Mouse (Mus musculus): ENCODE measurements around the gene Map2k6. TPM values are rescaled to one million over a fixed set of nuclear protein-coding genes. Genes with fewer than 3 reads are reported as not detected.

The Map2k6 gene
- total and polyA plus RNA-seq, 2 experiments from 2014 or later: 21.3 to 25.5 TPM

DNA sequence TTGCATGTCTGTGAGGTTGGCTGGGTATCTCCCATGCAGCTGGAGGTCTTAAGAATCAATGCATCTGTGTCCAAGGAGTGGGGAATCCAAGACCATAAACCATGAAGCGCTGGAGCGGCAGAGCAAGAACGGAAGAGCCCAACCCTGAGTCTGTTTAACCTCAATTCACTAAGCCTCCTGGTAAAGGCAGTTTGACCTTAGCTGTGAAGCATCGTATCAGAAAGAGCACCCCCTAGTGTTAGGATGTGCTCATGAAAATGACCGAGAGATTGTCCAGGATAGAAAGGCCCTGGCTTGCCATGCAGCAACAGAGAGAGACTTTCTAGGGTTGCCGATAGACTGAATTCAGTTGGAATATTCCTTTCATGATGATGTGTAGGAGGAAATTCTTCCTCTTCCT lies 84.2 kb downstream of the Map2k6 start:
- no peak overlapping the region for H3K4me2 ChIP-seq (ENCODE audit: low read depth)
- H3K9me3 ChIP-seq (ENCODE audit: low read length): no peaks in the 10 kb centered on the region
- no peak overlapping the region for H3K4me3 ChIP-seq (ENCODE audit: low read depth, low read length)
- H3K4me1 ChIP-seq (ENCODE audit: insufficient read depth): peaks cover 16% of the 10 kb centered on the region
- H3K27ac ChIP-seq (ENCODE audit: low read depth, low read length): no peak overlapping the region
- no peaks in the 10 kb centered on the region for H3K27me3 ChIP-seq (ENCODE audit: insufficient read depth, low read length)
- ATAC-seq (no peak), DNase-seq (peak; percentile 43)
- WGBS: 42% methylated on average over 6 of the region's 6 CpGs
- no peak overlapping the region for H3K9ac ChIP-seq
- no peaks in the 10 kb centered on the region; the same call in 1 of the 2 replicates for H3K36me3 ChIP-seq (ENCODE audit: insufficient read depth)
- peak; percentile 66 for TF ChIP-seq CTCF (IDR thresholded peaks at IDR 0.05; ENCODE audit: low read depth)

DNA sequence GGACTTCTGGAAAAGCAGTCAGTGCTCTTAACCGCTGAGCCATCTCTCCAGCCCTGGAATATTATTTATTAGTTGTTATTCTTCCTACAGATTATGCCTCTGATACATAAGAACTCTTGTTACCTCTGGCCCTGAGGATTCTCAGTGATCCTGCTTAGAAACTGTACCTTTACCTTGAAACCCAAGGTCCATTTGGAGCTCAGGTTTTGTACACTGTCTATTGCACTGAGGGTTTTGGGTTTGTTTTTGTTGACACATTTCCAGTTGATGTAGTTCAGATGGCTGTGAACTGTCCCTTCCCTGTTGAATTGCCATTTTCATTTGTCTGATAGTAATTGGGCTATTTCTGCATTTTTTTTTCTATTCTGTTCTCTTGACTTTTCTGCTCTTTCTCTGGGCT lies 85.5 kb downstream of the Map2k6 start:
- DNase-seq: no peak
- Histone ChIP-seq H3K36me3 (ENCODE audit: insufficient read depth) (no peaks in the 10 kb centered on the region; the same call in 1 of the 2 replicates), H3K9me3 (ENCODE audit: low read length) (no peaks in the 10 kb centered on the region), H3K4me3 (ENCODE audit: low read depth, low read length) (no peak overlapping the region), H3K27me3 (ENCODE audit: insufficient read depth, low read length) (no peaks in the 10 kb centered on the region), H3K27ac (ENCODE audit: low read depth, low read length) (no peak overlapping the region), H3K9ac (no peak overlapping the region), H3K4me1 (ENCODE audit: insufficient read depth) (peaks cover 14% of the 10 kb centered on the region), H3K4me2 (ENCODE audit: low read depth) (no peak overlapping the region)
- no peak for TF ChIP-seq CTCF (IDR thresholded peaks at IDR 0.05; ENCODE audit: low read depth)
- 100% methylated on average over 1 of the region's 1 CpGs for WGBS
- ATAC-seq: no peak

DNA sequence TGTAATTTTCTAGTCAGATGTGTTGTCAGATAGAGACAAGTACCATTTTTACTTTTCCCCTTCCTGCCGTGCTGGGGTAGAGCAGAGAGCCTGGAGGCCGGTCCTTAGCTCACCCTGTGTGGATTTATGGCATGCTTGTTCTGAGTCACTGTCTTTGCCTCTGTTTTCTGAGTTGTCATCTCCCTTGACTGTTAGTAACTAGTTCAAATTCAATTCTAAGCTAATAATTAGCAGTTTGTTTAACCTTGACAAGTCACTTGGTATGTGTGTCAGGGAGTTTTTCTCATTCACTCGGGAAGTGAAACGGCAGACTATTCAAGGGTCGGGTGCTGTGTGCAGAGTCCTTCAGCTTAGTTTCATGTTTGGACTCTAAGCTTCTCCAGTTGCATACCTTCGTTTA lies 86.2 kb downstream of the Map2k6 start:
- Histone ChIP-seq H3K9ac (no peak overlapping the region), H3K27me3 (ENCODE audit: insufficient read depth, low read length) (no peaks in the 10 kb centered on the region), H3K36me3 (ENCODE audit: insufficient read depth) (no peaks in the 10 kb centered on the region; the same call in 1 of the 2 replicates), H3K4me3 (ENCODE audit: low read depth, low read length) (no peak overlapping the region), H3K4me1 (ENCODE audit: insufficient read depth) (peaks cover 8% of the 10 kb centered on the region), H3K27ac (ENCODE audit: low read depth, low read length) (no peak overlapping the region), H3K4me2 (ENCODE audit: low read depth) (no peak overlapping the region), H3K9me3 (ENCODE audit: low read length) (no peaks in the 10 kb centered on the region)
- no peak for TF ChIP-seq CTCF (IDR thresholded peaks at IDR 0.05; ENCODE audit: low read depth)
- 87% methylated on average over 6 of the region's 6 CpGs for WGBS
- ATAC-seq (no peak), DNase-seq (no peak)

DNA sequence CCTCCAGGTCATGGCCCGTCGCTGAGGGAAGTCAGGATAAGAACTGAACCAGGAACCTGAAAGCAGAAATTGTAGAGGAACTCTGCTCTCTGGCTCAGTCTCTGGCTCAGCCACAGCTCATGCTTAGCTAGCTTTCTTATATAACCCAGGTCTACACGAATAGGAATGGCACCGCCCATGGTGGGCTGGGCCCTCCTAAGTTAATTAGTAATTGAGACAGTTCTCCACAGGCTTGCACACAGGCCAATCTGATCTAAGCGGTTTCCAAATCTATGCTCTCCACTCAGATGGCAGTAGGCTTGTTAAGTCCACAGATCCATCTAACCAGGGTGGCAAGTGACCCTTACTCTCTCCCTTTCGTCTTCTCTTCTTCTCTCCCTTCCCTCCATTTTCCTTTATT lies 88.9 kb downstream of the Map2k6 start:
- H3K36me3 ChIP-seq (ENCODE audit: insufficient read depth): peaks cover 11% of the 10 kb centered on the region; the same call in 1 of the 2 replicates
- TF ChIP-seq CTCF (IDR thresholded peaks at IDR 0.05; ENCODE audit: low read depth): no peak
- DNase-seq (no peak), ATAC-seq (no peak)
- H3K9ac ChIP-seq: no peak overlapping the region
- no peak overlapping the region for H3K4me3 ChIP-seq (ENCODE audit: low read depth, low read length)
- H3K27ac ChIP-seq (ENCODE audit: low read depth, low read length): no peak overlapping the region
- H3K4me2 ChIP-seq (ENCODE audit: low read depth): no peak overlapping the region
- no peaks in the 10 kb centered on the region for H3K27me3 ChIP-seq (ENCODE audit: insufficient read depth, low read length)
- no peaks in the 10 kb centered on the region for H3K9me3 ChIP-seq (ENCODE audit: low read length)
- 94% methylated on average over 6 of the region's 6 CpGs for WGBS
- H3K4me1 ChIP-seq (ENCODE audit: insufficient read depth): no peaks in the 10 kb centered on the region

DNA sequence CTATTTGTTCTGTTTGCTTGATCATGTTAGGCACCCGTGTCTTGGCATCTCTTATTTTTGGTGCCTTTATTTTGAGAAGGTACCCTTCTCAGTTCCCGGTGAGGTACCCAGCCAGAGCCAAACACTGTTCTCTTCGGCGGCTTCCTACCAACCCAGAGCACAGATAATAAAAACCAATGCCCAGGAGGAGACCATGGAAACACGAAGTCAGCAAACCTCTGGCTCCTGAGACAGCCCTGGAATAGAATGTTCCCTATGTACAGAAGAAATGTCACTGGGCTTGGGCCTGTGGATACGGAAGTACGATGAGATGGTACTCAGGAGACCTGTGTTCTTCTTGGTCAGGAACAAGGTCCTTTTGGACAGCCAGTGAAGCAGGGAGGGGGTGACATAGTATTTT lies 89.4 kb downstream of the Map2k6 start:
- no peak for ATAC-seq
- H3K4me3 ChIP-seq (ENCODE audit: low read depth, low read length): no peak overlapping the region
- 98% methylated on average over 7 of the region's 7 CpGs for WGBS

DNA sequence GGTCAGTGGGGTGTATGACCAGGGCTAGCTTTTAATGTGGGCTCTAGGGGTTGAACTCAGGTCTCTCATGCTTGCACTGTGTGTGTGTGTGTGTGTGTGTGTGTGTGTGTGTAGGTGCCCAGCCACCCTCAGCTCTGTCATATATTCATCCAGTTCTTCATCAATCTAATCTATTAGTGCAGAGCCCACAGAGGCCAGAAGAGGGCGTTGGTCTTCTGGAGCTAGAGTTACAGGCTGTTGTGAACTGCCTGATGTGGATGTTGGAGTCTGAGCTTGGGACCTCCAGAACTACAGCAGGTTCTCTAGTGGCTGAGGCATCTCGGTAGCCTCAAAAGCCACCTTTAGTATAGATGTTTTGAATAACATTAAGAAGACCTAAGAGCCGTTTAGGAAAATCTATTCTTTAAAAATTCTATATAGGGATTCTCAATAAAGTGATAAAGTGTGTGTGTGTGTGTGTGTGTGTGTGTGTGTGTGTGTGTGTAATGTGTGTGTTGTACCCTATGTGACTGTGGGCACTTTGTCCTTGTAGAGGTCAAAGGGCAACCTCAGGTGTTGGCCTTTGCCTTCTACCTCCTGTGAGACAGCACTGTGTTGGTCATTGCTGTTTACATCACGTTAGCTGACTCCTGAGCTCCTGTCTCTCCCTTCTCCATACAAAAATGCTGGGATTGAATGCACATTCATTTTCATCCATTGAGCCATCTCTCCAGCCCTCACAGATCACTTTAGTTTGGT lies 96.6 kb downstream of the Map2k6 start:
- Histone ChIP-seq H3K27ac (ENCODE audit: low read depth, low read length) (no peak overlapping the region), H3K4me3 (ENCODE audit: low read depth, low read length) (no peak overlapping the region), H3K9me3 (ENCODE audit: low read length) (no peaks in the 10 kb centered on the region), H3K27me3 (ENCODE audit: insufficient read depth, low read length) (no peaks in the 10 kb centered on the region), H3K36me3 (ENCODE audit: insufficient read depth) (peaks cover 36% of the 10 kb centered on the region), H3K4me1 (ENCODE audit: insufficient read depth) (no peaks in the 10 kb centered on the region), H3K9ac (no peak overlapping the region), H3K4me2 (ENCODE audit: low read depth) (no peak overlapping the region)
- WGBS: 77% methylated on average over 4 of the region's 4 CpGs
- ATAC-seq (no peak), DNase-seq (no peak)
- TF ChIP-seq CTCF (IDR thresholded peaks at IDR 0.05; ENCODE audit: low read depth): 0 out of 2 replicates have a peak, but pooled peaks have one; percentile 7

More for the DNA sequence above, 89.4 kb downstream of the Map2k6 start:
- Histone ChIP-seq H3K36me3 (ENCODE audit: insufficient read depth) (peaks cover 16% of the 10 kb centered on the region), H3K27ac (ENCODE audit: low read depth, low read length) (no peak overlapping the region), H3K4me2 (ENCODE audit: low read depth) (no peak overlapping the region), H3K4me1 (ENCODE audit: insufficient read depth) (no peaks in the 10 kb centered on the region), H3K9ac (no peak overlapping the region), H3K27me3 (ENCODE audit: insufficient read depth, low read length) (no peaks in the 10 kb centered on the region), H3K9me3 (ENCODE audit: low read length) (no peaks in the 10 kb centered on the region)
- no peak for TF ChIP-seq CTCF (IDR thresholded peaks at IDR 0.05; ENCODE audit: low read depth)
- DNase-seq: no peak

DNA sequence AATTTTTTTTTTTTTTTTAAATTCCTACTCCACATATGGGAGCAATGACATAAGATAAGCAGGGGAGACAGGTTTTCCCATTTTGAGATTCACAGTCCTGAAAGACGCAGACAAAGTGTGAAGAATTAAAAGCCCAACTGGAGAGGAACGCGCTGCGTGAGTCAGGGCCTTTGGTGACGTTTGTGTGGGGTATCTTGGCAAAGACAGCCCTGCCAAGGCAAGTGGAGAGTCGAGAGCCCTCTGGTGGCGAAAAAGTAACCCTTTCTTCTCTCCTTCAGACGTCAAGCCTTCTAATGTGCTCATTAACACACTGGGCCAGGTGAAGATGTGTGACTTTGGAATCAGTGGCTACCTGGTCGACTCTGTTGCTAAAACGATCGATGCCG lies 97.1 kb downstream of the Map2k6 start:
- H3K4me3 ChIP-seq (ENCODE audit: low read depth, low read length): no peak overlapping the region
- H3K27me3 ChIP-seq (ENCODE audit: insufficient read depth, low read length): no peaks in the 10 kb centered on the region
- peaks cover 40% of the 10 kb centered on the region for H3K36me3 ChIP-seq (ENCODE audit: insufficient read depth)
- ATAC-seq (peak; percentile 61; the same call in 1 of the 2 replicates), DNase-seq (peak; percentile 80)
- 42% methylated on average over 12 of the region's 12 CpGs for WGBS
- no peaks in the 10 kb centered on the region for H3K9me3 ChIP-seq (ENCODE audit: low read length)
- no peaks in the 10 kb centered on the region for H3K4me1 ChIP-seq (ENCODE audit: insufficient read depth)
- H3K9ac ChIP-seq: no peak overlapping the region
- TF ChIP-seq CTCF (IDR thresholded peaks at IDR 0.05; ENCODE audit: low read depth): peak; percentile 73
- no peak overlapping the region for H3K4me2 ChIP-seq (ENCODE audit: low read depth)
- H3K27ac ChIP-seq (ENCODE audit: low read depth, low read length): no peak overlapping the region

Measured in forebrain, postnatal 0 days (tissue).